Mouse (Mus musculus) ES-Bruce4 (cell line): ENCODE measurements around the gene Nxf1.

Source experiments
- CTCF ChIP-seq: IDR thresholded peaks from one replicate; pipeline ENCODE4 v1.8.1; 2011; ENCODE audit warnings: low read depth, low read length
- POLR2A ChIP-seq: IDR thresholded peaks from one replicate; pipeline ENCODE4 v1.8.1; 2011; ENCODE audit warnings: low read length; ENCODE audit not compliant: insufficient read depth

- peak; percentile 74 for TF ChIP-seq POLR2A
- no peak for TF ChIP-seq CTCF
Measured at GRCm38 (mm10) chr19:8774086-8774835, 17.4 kb downstream of the Nxf1 start, which contains the start of gene Tmem179b.
